Mouse (Mus musculus): ENCODE data around the gene Snx14. TPM values are rescaled to one million over a fixed set of nuclear protein-coding genes. Genes with fewer than 3 reads are reported as not detected.
"Not testable (repeated sequence)": the region's sequence is repeated elsewhere in the genome, so short reads cannot be mapped to it uniquely, and the experiment has no call there.

Gene Snx14
- 50.4 and 52.6 TPM in 2 replicates for polyA plus RNA-seq (2012; rRNA removed)

GRCm38 (mm10) chr9:88438555-88439237, at the start of gene Snx14:
Gene Snx14 (minus strand): TSS chr9:88438958.
- H3K4me1 ChIP-seq (ENCODE audit: control insufficient read depth, insufficient read depth, low read length): peaks cover 8% of the 10 kb centered on the region
- peak within 1 kb of the TSS; percentile 42 for H3K27ac ChIP-seq (ENCODE audit: insufficient read depth, low read length)
- TF ChIP-seq POLR2A (IDR thresholded peaks at IDR 0.05; ENCODE audit: borderline replicate concordance, insufficient read depth, low read length) (peak; percentile 79), CTCF (IDR thresholded peaks at IDR 0.05; ENCODE audit: borderline replicate concordance, insufficient read depth, low read depth, low read length) (no peak)
- no peaks in the 10 kb centered on the region for H3K27me3 ChIP-seq (ENCODE audit: control insufficient read depth, insufficient read depth, low read length)
- DNase-seq: peak; percentile 98
- WGBS: under 1% methylated on average over 62 of the region's 62 CpGs
- H3K4me3 ChIP-seq (replicated peaks; ENCODE audit: insufficient read depth, low read depth, low read length): peak within 1 kb of the TSS; percentile 70

- Histone ChIP-seq H3K27me3 (ENCODE audit: control insufficient read depth, insufficient read depth, low read length) (no peaks in the 10 kb centered on the region), H3K27ac (ENCODE audit: insufficient read depth, low read length) (no peak overlapping the region), H3K4me3 (replicated peaks; ENCODE audit: insufficient read depth, low read depth, low read length) (no peak overlapping the region), H3K4me1 (ENCODE audit: control insufficient read depth, insufficient read depth, low read length) (no peaks in the 10 kb centered on the region)
- 50% methylated on average over 6 of the region's 6 CpGs for WGBS
- DNase-seq: no peak
- TF ChIP-seq CTCF (IDR thresholded peaks at IDR 0.05; ENCODE audit: borderline replicate concordance, insufficient read depth, low read depth, low read length) (no peak), POLR2A (IDR thresholded peaks at IDR 0.05; ENCODE audit: borderline replicate concordance, insufficient read depth, low read length) (no peak)
These were observed 45.8 kb upstream of the Snx14 start for GRCm38 (mm10) chr9:88484531-88484930.

GRCm38 (mm10) chr9:88482829-88483396, 44.2 kb upstream of the Snx14 start:
- H3K4me3 ChIP-seq (replicated peaks; ENCODE audit: insufficient read depth, low read depth, low read length): peak overlapping the region; percentile 55
- H3K27ac ChIP-seq (ENCODE audit: insufficient read depth, low read length): peak overlapping the region; percentile 45; the same call in 1 of the 2 replicates
- no peak for TF ChIP-seq POLR2A (IDR thresholded peaks at IDR 0.05; ENCODE audit: borderline replicate concordance, insufficient read depth, low read length)
- H3K4me1 ChIP-seq (ENCODE audit: control insufficient read depth, insufficient read depth, low read length): no peaks in the 10 kb centered on the region
- DNase-seq: peak; percentile 85 to 86
- under 1% methylated on average over 51 of the region's 52 CpGs for WGBS
- H3K27me3 ChIP-seq (ENCODE audit: control insufficient read depth, insufficient read depth, low read length): no peaks in the 10 kb centered on the region

GRCm38 (mm10) chr9:88482230-88482828, 43.6 kb upstream of the Snx14 start, which contains the start of gene Syncrip:
Gene Syncrip (minus strand): TSS chr9:88482574.
- H3K4me1 ChIP-seq (ENCODE audit: control insufficient read depth, insufficient read depth, low read length); H3K27me3 ChIP-seq (ENCODE audit: control insufficient read depth, insufficient read depth, low read length): not testable (repeated sequence)
- WGBS: under 1% methylated on average over 56 of the region's 68 CpGs

GRCm38 (mm10) chr9:88481791-88482160, 43.0 kb upstream of the Snx14 start:
- Histone ChIP-seq H3K4me3 (replicated peaks; ENCODE audit: insufficient read depth, low read depth, low read length) (peak overlapping the region; percentile 89), H3K27me3 (ENCODE audit: control insufficient read depth, insufficient read depth, low read length) (no peaks in the 10 kb centered on the region), H3K4me1 (ENCODE audit: control insufficient read depth, insufficient read depth, low read length) (no peaks in the 10 kb centered on the region), H3K27ac (ENCODE audit: insufficient read depth, low read length) (peak overlapping the region; percentile 60)
- DNase-seq: peak; percentile 62 to 74
- no peak for TF ChIP-seq POLR2A (IDR thresholded peaks at IDR 0.05; ENCODE audit: borderline replicate concordance, insufficient read depth, low read length)
- TF ChIP-seq CTCF (IDR thresholded peaks at IDR 0.05; ENCODE audit: borderline replicate concordance, insufficient read depth, low read depth, low read length): no peak
- under 1% methylated on average over 34 of the region's 43 CpGs for WGBS

More at GRCm38 (mm10) chr9:88482230-88482828, 43.6 kb upstream of the Snx14 start, which contains the start of gene Syncrip:
- DNase-seq: peak; percentile 91 to 94
- TF ChIP-seq POLR2A (IDR thresholded peaks at IDR 0.05; ENCODE audit: borderline replicate concordance, insufficient read depth, low read length): peak; percentile 67; the same call in 1 of the 2 replicates
- Histone ChIP-seq H3K4me3 (replicated peaks; ENCODE audit: insufficient read depth, low read depth, low read length) (peak within 1 kb of the TSS; percentile 89), H3K27ac (ENCODE audit: insufficient read depth, low read length) (peak within 1 kb of the TSS; percentile 100)

- DNase-seq: peak; percentile 43 to 62
- Histone ChIP-seq H3K4me3 (replicated peaks; ENCODE audit: insufficient read depth, low read depth, low read length) (peak overlapping the region; percentile 89), H3K27ac (ENCODE audit: insufficient read depth, low read length) (peak overlapping the region; percentile 60), H3K27me3 (ENCODE audit: control insufficient read depth, insufficient read depth, low read length) (no peaks in the 10 kb centered on the region), H3K4me1 (ENCODE audit: control insufficient read depth, insufficient read depth, low read length) (no peaks in the 10 kb centered on the region)
- no peak for TF ChIP-seq POLR2A (IDR thresholded peaks at IDR 0.05; ENCODE audit: borderline replicate concordance, insufficient read depth, low read length)
- no peak for TF ChIP-seq CTCF (IDR thresholded peaks at IDR 0.05; ENCODE audit: borderline replicate concordance, insufficient read depth, low read depth, low read length)
- under 1% methylated on average over 71 of the region's 78 CpGs for WGBS
These were observed 42.5 kb upstream of the Snx14 start for GRCm38 (mm10) chr9:88481061-88481790.

GRCm38 (mm10) chr9:88480120-88480519, 41.4 kb upstream of the Snx14 start:
- no peak for DNase-seq
- H3K4me1 ChIP-seq (ENCODE audit: control insufficient read depth, insufficient read depth, low read length): no peaks in the 10 kb centered on the region
- TF ChIP-seq CTCF (IDR thresholded peaks at IDR 0.05; ENCODE audit: borderline replicate concordance, insufficient read depth, low read depth, low read length) (no peak), POLR2A (IDR thresholded peaks at IDR 0.05; ENCODE audit: borderline replicate concordance, insufficient read depth, low read length) (no peak)
- H3K27me3 ChIP-seq (ENCODE audit: control insufficient read depth, insufficient read depth, low read length): no peaks in the 10 kb centered on the region
- no peak overlapping the region for H3K4me3 ChIP-seq (replicated peaks; ENCODE audit: insufficient read depth, low read depth, low read length)
- no peak overlapping the region for H3K27ac ChIP-seq (ENCODE audit: insufficient read depth, low read length)
- WGBS: 5% methylated on average over 1 of the region's 1 CpGs

All from cerebellum, adult 2 months (tissue).